Mouse (Mus musculus) adrenal gland, postnatal 14 days (tissue): ENCODE results near the gene Vegfa. TPM values are rescaled to one million over a fixed set of nuclear protein-coding genes. Genes with fewer than 3 reads are reported as not detected.
A peak's percentile ranks its signal among the peaks of the same experiment; 100 is the strongest.
"Not testable (repeated sequence)": the region's sequence is repeated elsewhere in the genome, so short reads cannot be mapped to it uniquely, and the experiment has no call there.

Experiments
- DNase-seq: peaks from one replicate; pipeline ENCODE4 v3.0.0; 2021; ENCODE audit warnings: mixed read lengths
- total RNA-seq: library from RNA; stranded (reverse); gene quantifications from 2 replicates; pipeline ENCODE4 v1.2.3, GENCODE M21; 2021

The Vegfa gene
- total RNA-seq, 1 experiment from 2014 or later, result 422 TPM

GRCm38 (mm10) chr17:45999366-45999940 lies 32.7 kb downstream of the Vegfa start:
- no peak for DNase-seq

DNA sequence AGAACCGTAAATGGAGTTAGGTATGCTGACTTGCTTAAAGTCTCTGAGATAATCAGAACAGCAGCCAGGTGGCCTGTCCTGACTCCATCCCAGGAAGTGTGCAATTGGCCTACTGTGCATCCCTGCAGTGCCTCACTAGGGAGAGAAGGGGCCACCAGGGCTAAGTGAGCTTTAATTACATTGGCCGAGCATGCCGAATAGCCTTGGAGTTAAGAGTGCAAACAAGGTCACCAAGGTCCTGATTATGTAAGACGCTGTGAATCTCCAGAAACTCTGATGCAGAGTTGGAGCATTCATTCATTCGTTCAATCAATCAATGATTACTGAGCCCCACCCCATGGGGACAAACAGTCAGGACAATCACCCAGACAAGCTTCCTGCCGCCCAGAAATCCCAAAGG lies 33.8 kb downstream of the Vegfa start:
- DNase-seq, result no peak

DNA sequence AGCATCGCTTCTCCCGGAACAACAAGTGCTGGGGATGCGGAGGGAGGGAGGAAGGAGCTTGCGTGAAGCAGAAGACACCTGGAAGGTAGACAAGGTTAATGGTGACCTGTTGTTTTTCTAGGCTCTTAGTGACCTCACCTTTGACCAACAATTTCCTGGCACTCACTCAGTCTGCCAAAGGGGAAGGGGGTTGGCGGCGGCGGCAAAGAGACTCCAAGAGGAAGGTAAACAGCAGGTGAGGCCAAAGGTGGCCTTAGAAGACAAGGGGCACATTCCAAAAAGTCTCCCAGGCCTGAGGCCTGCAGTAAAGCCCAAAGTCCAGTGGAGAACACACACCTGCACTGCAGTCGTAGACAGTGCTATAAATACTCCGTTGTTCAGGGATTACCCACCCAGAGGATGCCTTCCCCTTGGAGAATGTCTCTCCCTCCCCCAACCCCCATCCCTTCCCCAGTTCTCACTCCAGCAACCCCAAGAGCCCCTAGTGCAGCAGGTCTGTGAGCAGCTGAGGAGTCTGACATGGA lies 35.2 kb downstream of the Vegfa start:
- DNase-seq, result no peak

GRCm38 (mm10) chr17:45994281-45994817 lies 37.8 kb downstream of the Vegfa start:
- DNase-seq, result peak; percentile 35

GRCm38 (mm10) chr17:45986915-45987314 lies 45.3 kb downstream of the Vegfa start:
- no peak for DNase-seq

- no peak for DNase-seq
These were observed 45.8 kb downstream of the Vegfa start for GRCm38 (mm10) chr17:45986374-45986773.

DNA sequence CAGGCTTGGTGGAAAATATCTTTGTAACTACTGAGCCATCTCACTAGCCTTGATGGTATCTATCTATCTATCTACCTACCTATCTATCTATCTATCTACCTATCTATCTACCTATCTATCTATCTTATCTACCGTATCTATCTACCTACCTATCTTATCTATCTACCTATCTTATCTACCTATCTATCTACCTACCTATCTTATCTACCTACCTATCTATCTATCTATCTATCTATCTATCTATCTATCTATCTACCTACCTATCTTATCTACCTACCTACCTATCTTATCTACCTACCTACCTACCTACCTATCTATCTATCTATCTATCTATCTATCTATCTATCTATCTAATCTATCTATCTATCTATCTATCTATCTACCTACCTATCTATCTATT lies 49.0 kb downstream of the Vegfa start:
- not testable (repeated sequence) for DNase-seq

- DNase-seq, result no peak
These were observed 50.3 kb downstream of the Vegfa start for GRCm38 (mm10) chr17:45981841-45982240.

GRCm38 (mm10) chr17:45979025-45979805 lies 53.0 kb downstream of the Vegfa start:
- DNase-seq, result no peak

- no peak for DNase-seq
These were observed 57.7 kb downstream of the Vegfa start for GRCm38 (mm10) chr17:45974461-45974860.

DNA sequence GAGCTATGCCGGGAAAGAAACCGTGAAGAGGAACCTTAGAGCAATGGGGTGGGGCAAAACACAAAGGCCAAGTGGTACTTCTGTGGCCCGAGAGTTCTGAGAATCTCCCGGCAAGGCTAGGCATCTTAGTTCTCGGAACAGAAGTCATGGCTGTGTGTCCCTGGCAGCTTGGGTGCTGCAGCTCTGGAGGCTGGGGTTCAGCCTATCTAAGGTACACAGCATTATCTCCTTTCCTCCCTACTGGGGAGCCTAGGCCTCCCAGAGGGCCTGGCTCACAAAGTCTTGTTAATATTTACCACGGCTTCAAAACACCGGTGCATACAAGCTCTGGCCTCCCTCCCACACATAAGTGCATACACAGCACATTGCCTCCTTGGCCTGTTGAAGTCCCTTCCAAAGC lies 59.0 kb downstream of the Vegfa start:
- DNase-seq, result no peak

DNA sequence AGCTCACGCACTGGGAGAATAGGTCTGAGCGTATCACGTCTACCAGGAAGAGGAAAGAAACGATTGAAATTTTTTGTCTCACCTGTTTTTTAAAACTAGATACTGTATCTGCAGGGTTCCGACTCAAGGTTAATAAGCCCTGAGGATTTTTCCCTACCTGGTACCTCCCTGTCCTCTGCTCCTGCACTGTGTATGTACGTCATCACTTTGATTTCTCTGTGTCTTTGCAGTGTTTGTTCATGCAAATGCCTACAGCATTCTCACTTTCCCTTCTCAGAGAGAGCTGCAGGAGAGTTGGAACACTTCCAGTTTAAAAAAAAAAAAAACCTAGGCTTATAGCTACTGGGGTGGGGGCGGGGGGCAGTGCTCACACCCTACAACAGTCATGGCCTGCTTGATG lies 59.8 kb downstream of the Vegfa start:
- no peak for DNase-seq

DNA sequence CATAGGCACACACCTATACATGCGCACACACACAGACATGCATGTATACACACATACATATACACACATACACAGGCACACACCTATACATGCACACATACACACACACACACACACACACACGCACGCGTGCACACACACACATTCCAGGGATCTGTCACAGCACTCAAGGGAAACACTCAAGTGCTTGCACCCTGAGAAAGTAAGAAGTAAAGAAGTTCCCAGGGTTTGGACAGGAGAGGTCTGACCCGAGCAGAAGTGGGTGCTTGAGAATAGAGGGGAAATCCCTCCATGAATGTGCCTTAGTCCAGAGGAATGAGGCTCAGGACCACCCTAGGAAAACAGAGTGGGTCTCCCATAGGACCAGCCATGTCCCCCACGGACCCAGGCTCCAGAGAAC lies 60.4 kb downstream of the Vegfa start:
- DNase-seq, result no peak

DNA sequence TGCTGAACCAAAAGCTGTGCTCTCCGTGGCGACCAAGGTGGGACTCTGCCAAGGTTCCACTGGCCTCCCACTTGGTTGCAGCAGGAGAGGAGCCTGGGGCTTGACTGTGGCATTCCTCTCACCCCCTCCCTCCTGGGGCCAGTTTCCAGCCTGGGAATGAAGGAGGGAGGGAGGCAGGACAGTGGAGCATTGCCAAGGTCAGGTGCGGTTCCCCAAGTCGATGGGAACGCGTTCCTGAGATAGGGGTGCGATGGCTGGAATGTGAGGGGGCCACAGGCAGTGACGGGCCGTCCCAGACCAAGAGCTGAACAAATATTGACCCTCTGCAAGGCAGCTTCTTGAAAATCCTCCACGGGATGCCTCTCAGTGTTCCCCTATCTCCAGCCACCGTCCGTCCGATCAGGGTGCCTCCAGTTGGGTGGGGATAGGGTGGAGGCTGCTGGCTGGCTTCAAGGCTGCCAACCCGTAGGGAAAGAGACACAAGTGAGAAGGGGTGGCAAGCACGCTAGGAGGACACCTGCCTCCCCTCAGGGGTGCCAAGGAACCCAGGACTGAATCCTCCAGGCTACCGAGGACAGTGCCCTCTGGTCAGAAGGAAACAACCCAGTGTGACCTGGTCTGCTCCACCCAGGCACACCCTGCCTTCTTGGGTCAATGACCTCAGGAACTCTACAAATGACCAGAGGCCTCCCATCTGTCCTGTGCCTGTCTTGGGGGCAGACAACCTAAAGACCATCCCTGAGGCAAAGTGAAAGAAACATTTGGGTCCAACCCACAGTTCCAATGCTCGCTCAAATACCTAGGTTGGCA lies 61.2 kb downstream of the Vegfa start:
- peak; percentile 19 for DNase-seq

GRCm38 (mm10) chr17:45969596-45969995 lies 62.6 kb downstream of the Vegfa start:
- no peak for DNase-seq

DNA sequence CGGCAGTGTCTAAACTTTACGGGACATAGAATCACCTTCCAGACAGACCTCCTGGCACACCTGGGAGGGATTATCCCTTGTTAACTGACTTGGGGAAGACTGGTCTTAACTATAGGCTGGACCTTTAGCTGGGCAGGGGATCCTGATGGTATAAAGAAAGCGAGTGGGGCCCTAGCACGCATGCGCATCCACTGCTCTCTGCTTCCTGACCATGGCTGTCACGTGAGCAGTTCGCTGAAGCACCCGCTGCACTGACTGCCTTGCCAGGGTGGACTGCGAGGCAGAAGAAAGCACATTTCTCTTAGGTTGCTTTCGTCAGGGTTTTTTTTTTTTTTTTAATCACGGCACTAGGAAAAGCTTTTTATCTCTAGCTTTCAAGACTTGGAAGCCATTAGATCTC lies 63.8 kb downstream of the Vegfa start:
- no peak for DNase-seq

Other genes starting within 250 kb of the Vegfa start
- 107 and 111 TPM in 2 replicates for gene Mrps18a, start 78.6 kb upstream of the Vegfa start, total RNA-seq
- gene Rsph9, start 111.8 kb upstream of the Vegfa start, total RNA-seq, result 4.9 and 6.3 TPM in 2 replicates
- gene Mad2l1bp, start 121.2 kb upstream of the Vegfa start, total RNA-seq, result 10.8 and 13.9 TPM in 2 replicates
- 74.2 and 90.1 TPM in 2 replicates for gene Gtpbp2, start 128.7 kb upstream of the Vegfa start, total RNA-seq
- gene Polh, start 170.3 kb upstream of the Vegfa start, total RNA-seq, result 37.3 and 38.5 TPM in 2 replicates
- gene Xpo5, start 170.4 kb upstream of the Vegfa start, total RNA-seq, result 61.0 and 67.9 TPM in 2 replicates
- 73.9 and 74.6 TPM in 2 replicates for gene Polr1c, start 215.7 kb upstream of the Vegfa start, total RNA-seq
- 135 and 137 TPM in 2 replicates for gene Yipf3, start 215.7 kb upstream of the Vegfa start, total RNA-seq
- gene Lrrc73, start 221.2 kb upstream of the Vegfa start, total RNA-seq, result 3.7 and 4.8 TPM in 2 replicates